ENCODE assay signal across 8 mouse cellular contexts in the genomic region with DNA sequence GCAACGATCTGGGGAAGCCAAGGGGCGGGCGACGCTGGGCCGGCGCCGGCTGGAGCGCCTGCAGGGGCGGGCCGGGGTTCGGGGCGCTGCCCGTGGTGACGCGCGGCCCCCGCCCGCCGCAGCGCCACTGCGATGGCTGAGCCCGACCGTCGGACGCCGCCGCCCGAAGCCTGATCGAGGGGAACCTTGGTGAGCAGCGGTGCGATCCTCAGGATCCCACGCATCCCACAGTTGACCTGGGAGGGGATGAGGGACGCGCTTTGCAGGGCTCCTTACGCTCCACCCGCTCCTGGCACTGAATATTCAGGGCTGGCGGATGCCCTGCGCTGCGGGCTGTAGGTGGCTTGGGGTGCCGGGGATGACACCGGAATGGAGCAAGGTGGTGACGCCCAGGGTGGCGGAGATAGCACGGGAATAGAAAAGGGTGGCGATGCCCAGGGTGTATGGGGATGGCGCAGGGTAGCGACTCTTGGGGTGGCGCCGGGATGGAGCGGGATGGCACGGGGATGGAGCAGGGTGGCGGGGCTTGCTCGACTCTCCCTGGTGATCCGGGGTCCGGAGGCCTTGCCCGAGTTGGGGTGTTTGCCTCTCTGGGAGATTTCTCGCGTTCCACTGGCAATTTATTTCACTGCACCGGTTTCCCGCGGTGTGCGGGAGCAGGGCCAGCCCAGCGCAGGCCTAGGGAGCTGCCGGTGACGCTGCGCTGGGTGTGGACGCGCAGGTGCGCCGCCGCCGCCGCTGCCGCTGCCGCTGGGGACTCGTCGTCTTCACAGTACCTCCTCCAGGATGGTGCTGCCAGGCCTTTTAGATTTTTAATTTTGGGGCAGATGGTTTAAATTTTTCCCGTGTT. TPM values are rescaled to one million over a fixed set of nuclear protein-coding genes. Genes with fewer than 3 reads are reported as not detected.
DNase-seq lines count a peak whose midpoint lies in the region; ATAC-seq lines count a peak whose summit lies in the region.

A gene (plus strand): TSS at position 119 of the 850 bp plus-strand sequence.

- peak within 1 kb of the TSS; percentile 46 for H3K4me3 ChIP-seq in heart, embryonic 11.5 days (ENCODE audit: low read depth, low read length)
- H3K4me3 ChIP-seq in brown adipose tissue, adult 24 weeks (ENCODE audit: insufficient read depth, low read depth, low read length), result peak within 1 kb of the TSS; percentile 45
- H3K4me3 ChIP-seq in forebrain, embryonic 13.5 days, result peak within 1 kb of the TSS; percentile 47
- H3K4me3 ChIP-seq in intestine, embryonic 15.5 days (replicated peaks), result peak within 1 kb of the TSS; percentile 39
- H3K4me3 ChIP-seq in liver, embryonic 16.5 days (ENCODE audit: low read depth, low read length), result peak within 1 kb of the TSS; percentile 22

- no peak within 1 kb of the TSS for H3K27ac ChIP-seq in heart, embryonic 11.5 days (ENCODE audit: low read depth, low read length)
- no peak within 1 kb of the TSS for H3K27ac ChIP-seq in brown adipose tissue, adult 24 weeks (replicated peaks; ENCODE audit: low read depth, low read length)
- no peak within 1 kb of the TSS for H3K27ac ChIP-seq in forebrain, embryonic 13.5 days
- no peak within 1 kb of the TSS for H3K27ac ChIP-seq in intestine, embryonic 15.5 days
- no peak within 1 kb of the TSS for H3K27ac ChIP-seq in liver, embryonic 16.5 days (ENCODE audit: low read length)

- no peaks in the 10 kb centered on the region for H3K36me3 ChIP-seq in heart, embryonic 11.5 days (ENCODE audit: control insufficient read depth, insufficient read depth, low read length)
- H3K36me3 ChIP-seq in forebrain, embryonic 13.5 days (ENCODE audit: poor library complexity, severe bottlenecking), result no peaks in the 10 kb centered on the region
- no peaks in the 10 kb centered on the region for H3K36me3 ChIP-seq in intestine, embryonic 15.5 days
- no peaks in the 10 kb centered on the region for H3K36me3 ChIP-seq in liver, embryonic 16.5 days (ENCODE audit: control insufficient read depth, insufficient read depth)

- H3K9me3 ChIP-seq in heart, embryonic 11.5 days (replicated peaks; ENCODE audit: control insufficient read depth, low read length), result peaks cover 4% of the 10 kb centered on the region; the same call in 1 of the 2 replicates
- H3K9me3 ChIP-seq in forebrain, embryonic 13.5 days (replicated peaks), result no peaks in the 10 kb centered on the region
- no peaks in the 10 kb centered on the region for H3K9me3 ChIP-seq in intestine, embryonic 15.5 days
- no peaks in the 10 kb centered on the region for H3K9me3 ChIP-seq in liver, embryonic 16.5 days (replicated peaks; ENCODE audit: control insufficient read depth, low read length)

- ATAC-seq in heart, embryonic 11.5 days (replicated peaks; ENCODE audit: insufficient number of reproducible peaks, low FRiP score, low TSS enrichment), result no peak
- ATAC-seq in forebrain, embryonic 13.5 days, result peak; percentile 38; the same call in 1 of the 2 replicates
- ATAC-seq in intestine, embryonic 15.5 days, result peak; percentile 39; the same call in 1 of the 2 replicates
- no peak for ATAC-seq in liver, embryonic 16.5 days (ENCODE audit: low read depth)

- H3K27me3 ChIP-seq in heart, embryonic 11.5 days (ENCODE audit: control insufficient read depth, insufficient read depth, low read length), result peaks cover 58% of the 10 kb centered on the region
- peaks cover 72% of the 10 kb centered on the region for H3K27me3 ChIP-seq in forebrain, embryonic 13.5 days
- H3K27me3 ChIP-seq in intestine, embryonic 15.5 days (replicated peaks), result peaks cover 57% of the 10 kb centered on the region
- peaks cover 53% of the 10 kb centered on the region for H3K27me3 ChIP-seq in liver, embryonic 16.5 days (ENCODE audit: control insufficient read depth, insufficient read depth, low read depth, low read length)

- DNase-seq in heart, adult 8-10 months (ENCODE audit: low spot score), result no peak
- DNase-seq in right cerebral cortex, postnatal 4 days, result peak; percentile 53
- no peak for DNase-seq in kidney, postnatal 14 days

- H3K9ac ChIP-seq in heart, embryonic 11.5 days (ENCODE audit: low read depth, low read length), result peak within 1 kb of the TSS; percentile 36; the same call in 1 of the 2 replicates
- peak within 1 kb of the TSS; percentile 66 for H3K9ac ChIP-seq in forebrain, embryonic 13.5 days
- 0 out of 2 replicates have a peak within 1 kb of the TSS, but pooled peaks have one; percentile 17 for H3K9ac ChIP-seq in intestine, embryonic 15.5 days
- H3K9ac ChIP-seq in liver, embryonic 16.5 days (ENCODE audit: low read depth, low read length), result no peak within 1 kb of the TSS

- WGBS in heart, embryonic 11.5 days (ENCODE audit: insufficient replicate concordance), result under 1% methylated on average over 78 of the region's 78 CpGs
- under 1% methylated on average over 78 of the region's 78 CpGs for whole genome bisulfite sequencing in forebrain, embryonic 13.5 days
- under 1% methylated on average over 78 of the region's 78 CpGs for WGBS in intestine, embryonic 15.5 days
- 2% methylated on average over 78 of the region's 78 CpGs for WGBS in liver, embryonic 16.5 days (ENCODE audit: insufficient replicate concordance)

- peaks cover 9% of the 10 kb centered on the region; the same call in 1 of the 2 replicates for H3K4me1 ChIP-seq in heart, embryonic 11.5 days (ENCODE audit: control insufficient read depth, insufficient read depth, low read length)
- no peaks in the 10 kb centered on the region for H3K4me1 ChIP-seq in brown adipose tissue, adult 24 weeks (ENCODE audit: control insufficient read depth, insufficient read depth, insufficient read length, low read length)
- H3K4me1 ChIP-seq in forebrain, embryonic 13.5 days, result peaks cover 12% of the 10 kb centered on the region
- peaks cover 11% of the 10 kb centered on the region for H3K4me1 ChIP-seq in intestine, embryonic 15.5 days (replicated peaks)
- H3K4me1 ChIP-seq in liver, embryonic 16.5 days (ENCODE audit: control insufficient read depth, low read depth, low read length), result no peaks in the 10 kb centered on the region

- H3K4me2 ChIP-seq in heart, embryonic 11.5 days, result peak within 1 kb of the TSS; percentile 90
- H3K4me2 ChIP-seq in forebrain, embryonic 13.5 days, result peak within 1 kb of the TSS; percentile 82
- H3K4me2 ChIP-seq in intestine, embryonic 15.5 days (replicated peaks), result peak within 1 kb of the TSS; percentile 83
- H3K4me2 ChIP-seq in liver, embryonic 16.5 days (ENCODE audit: low read depth, low read length), result peak within 1 kb of the TSS; percentile 17

RNA-seq across cellular contexts. Expression of the gene that starts here (rescaled TPM):
- polyA plus RNA-seq in heart, embryonic 11.5 days (2014; fragmentation: Nextera tagmentation; extraction: Ambion mirVana), result 0.13 and 0.59 TPM in 2 replicates
- under 1 TPM; 0.14 to 0.47 (median 0.22) TPM for total RNA-seq in heart, adult 8-10 months (2022)
- polyA plus RNA-seq in brown adipose tissue, adult 24 weeks (2012; ENCODE audit: insufficient read depth, insufficient read length, missing spikeins), result not detected in 2 replicates
- polyA plus RNA-seq in forebrain, embryonic 13.5 days (2015; fragmentation: Nextera tagmentation; extraction: Ambion mirVana), result 0.41 and 1.0 TPM in 2 replicates
- polyA plus RNA-seq in intestine, embryonic 15.5 days (2015; fragmentation: Nextera tagmentation; extraction: Ambion mirVana), result 0.23 and 0.39 TPM in 2 replicates
- polyA plus RNA-seq in liver, embryonic 16.5 days (2015; fragmentation: Nextera tagmentation; extraction: Ambion mirVana), result not detected in 2 replicates

Comparison
In these comparisons a context has a peak if more than half of its experiments do, and no peak if none do; other contexts are left out.
1. Peak in ATAC-seq, H3K4me3 ChIP-seq, H3K9ac ChIP-seq and H3K4me2 ChIP-seq in intestine, embryonic 15.5 days; RNA of the gene not detected or under 1 TPM.
2. H3K4me2 ChIP-seq: peak in every context shown above with its lines; median percentile 90 in heart, embryonic 11.5 days; 83 in intestine, embryonic 15.5 days; 82 in forebrain, embryonic 13.5 days; 17 in liver, embryonic 16.5 days.